8 mouse cellular contexts compared by ENCODE assay signal in genomic region chr5:148904846-148905245, GRCm38 (mm10). TPM values are rescaled to one million over a fixed set of nuclear protein-coding genes. Genes with fewer than 3 reads are reported as not detected.
A peak's percentile ranks its signal among the peaks of the same experiment; 100 is the strongest.
DNase-seq lines count a peak whose midpoint lies in the region.

No protein-coding gene starts in this region.

- peak; percentile 22 for DNase-seq in cerebellum, adult 11 months
- DNase-seq in cerebellum, adult 11-12 months = no peak
- peak; percentile 18 for DNase-seq in urinary bladder, postnatal 25 days (ENCODE audit: low spot score)
- DNase-seq in urinary bladder, postnatal 10 days (ENCODE audit: low spot score) = no peak
- DNase-seq in induced T-regulatory cell, adult 2 months (ENCODE audit: low read depth) = peak; percentile 85
- peak; percentile 69 for DNase-seq in lung, postnatal 10 days
- peak; percentile 84 for DNase-seq in thymus, postnatal 4 days
- no peak for DNase-seq in left cerebral cortex, adult 18-20 months (ENCODE audit: low spot score in 2 of 2)

RNA-seq across cellular contexts. Expression of gene Katnal1, which starts 24.3 kb away (rescaled TPM):
- total RNA-seq in left cerebral cortex, adult 18-20 months (2021) = 10 to 100 TPM; 75.2 to 78.2 TPM

Comparison
In these comparisons a context has a peak if more than half of its experiments do, and no peak if none do; other contexts are left out.
1. DNase-seq: peak in cerebellum, adult 11 months (single experiment), urinary bladder, postnatal 25 days (single experiment), induced T-regulatory cell, adult 2 months (single experiment), lung, postnatal 10 days (single experiment) and thymus, postnatal 4 days (single experiment); none in cerebellum, adult 11-12 months (single experiment), urinary bladder, postnatal 10 days (single experiment) and left cerebral cortex, adult 18-20 months (0 of 2).